Mouse (Mus musculus): Measurements from ENCODE around the gene Psmb8. TPM values are rescaled to one million over a fixed set of nuclear protein-coding genes. Genes with fewer than 3 reads are reported as not detected.

Gene Psmb8
- total RNA-seq, 2 experiments from 2014 or later = 263 to 455 TPM

GRCm38 (mm10) chr17:34188986-34189385, 8.5 kb upstream of the Psmb8 start:
- ATAC-seq (ENCODE audit: poor library complexity, severe bottlenecking) = no peak

- no peak for ATAC-seq (ENCODE audit: poor library complexity, severe bottlenecking)
Observed at GRCm38 (mm10) chr17:34192852-34193251, 4.7 kb upstream of the Psmb8 start.

GRCm38 (mm10) chr17:34193468-34193867, 4.1 kb upstream of the Psmb8 start:
- no peak for ATAC-seq (ENCODE audit: poor library complexity, severe bottlenecking)

- no peak for ATAC-seq (ENCODE audit: poor library complexity, severe bottlenecking)
Observed at GRCm38 (mm10) chr17:34194723-34195122, 2.8 kb upstream of the Psmb8 start.

- ATAC-seq (ENCODE audit: poor library complexity, severe bottlenecking) = peak; percentile 57
Observed at GRCm38 (mm10) chr17:34196491-34196890, 1.0 kb upstream of the Psmb8 start.

- ATAC-seq (ENCODE audit: poor library complexity, severe bottlenecking) = peak; percentile 81
Observed at GRCm38 (mm10) chr17:34197904-34198520, 491 bp downstream of the Psmb8 start.

GRCm38 (mm10) chr17:34198521-34198912, 996 bp downstream of the Psmb8 start:
- peak; percentile 16; the same call in 1 of the 2 replicates for ATAC-seq (ENCODE audit: poor library complexity, severe bottlenecking)

- ATAC-seq (ENCODE audit: poor library complexity, severe bottlenecking) = no peak
Observed at GRCm38 (mm10) chr17:34199050-34199619, 1.6 kb downstream of the Psmb8 start.

- no peak for ATAC-seq (ENCODE audit: poor library complexity, severe bottlenecking)
Observed at GRCm38 (mm10) chr17:34200047-34200446, 2.5 kb downstream of the Psmb8 start.

GRCm38 (mm10) chr17:34200772-34201505, 3.4 kb downstream of the Psmb8 start:
- no peak for ATAC-seq (ENCODE audit: poor library complexity, severe bottlenecking)

- no peak for ATAC-seq (ENCODE audit: poor library complexity, severe bottlenecking)
Observed at GRCm38 (mm10) chr17:34201506-34202055, 4.1 kb downstream of the Psmb8 start.

- no peak for ATAC-seq (ENCODE audit: poor library complexity, severe bottlenecking)
Observed at GRCm38 (mm10) chr17:34202760-34203442, 5.4 kb downstream of the Psmb8 start.

GRCm38 (mm10) chr17:34203444-34203843, 5.9 kb downstream of the Psmb8 start, which contains the start of gene Tap2:
Gene Tap2 (plus strand): TSS chr17:34203527.
- ATAC-seq (ENCODE audit: poor library complexity, severe bottlenecking) = no peak

- peak; percentile 80 for ATAC-seq (ENCODE audit: poor library complexity, severe bottlenecking)
Observed at GRCm38 (mm10) chr17:34204303-34205010, 6.9 kb downstream of the Psmb8 start.

- no peak; the same call in 1 of the 2 replicates for ATAC-seq (ENCODE audit: poor library complexity, severe bottlenecking)
Observed at GRCm38 (mm10) chr17:34205021-34205745, 7.7 kb downstream of the Psmb8 start.

- peak; percentile 78 for ATAC-seq (ENCODE audit: poor library complexity, severe bottlenecking)
Observed at GRCm38 (mm10) chr17:34205746-34206176, 8.2 kb downstream of the Psmb8 start.

- ATAC-seq (ENCODE audit: poor library complexity, severe bottlenecking) = no peak
Observed at GRCm38 (mm10) chr17:34206731-34207130, 9.2 kb downstream of the Psmb8 start.

GRCm38 (mm10) chr17:34207456-34207855, 9.9 kb downstream of the Psmb8 start:
- no peak for ATAC-seq (ENCODE audit: poor library complexity, severe bottlenecking)

- ATAC-seq (ENCODE audit: poor library complexity, severe bottlenecking) = no peak
Observed at GRCm38 (mm10) chr17:34207866-34208265, 10.3 kb downstream of the Psmb8 start.

- no peak for ATAC-seq (ENCODE audit: poor library complexity, severe bottlenecking)
Observed at GRCm38 (mm10) chr17:34208421-34208820, 10.9 kb downstream of the Psmb8 start.

Data from megakaryocyte, adult 5-6 weeks (primary cell).